In the genomic region with DNA sequence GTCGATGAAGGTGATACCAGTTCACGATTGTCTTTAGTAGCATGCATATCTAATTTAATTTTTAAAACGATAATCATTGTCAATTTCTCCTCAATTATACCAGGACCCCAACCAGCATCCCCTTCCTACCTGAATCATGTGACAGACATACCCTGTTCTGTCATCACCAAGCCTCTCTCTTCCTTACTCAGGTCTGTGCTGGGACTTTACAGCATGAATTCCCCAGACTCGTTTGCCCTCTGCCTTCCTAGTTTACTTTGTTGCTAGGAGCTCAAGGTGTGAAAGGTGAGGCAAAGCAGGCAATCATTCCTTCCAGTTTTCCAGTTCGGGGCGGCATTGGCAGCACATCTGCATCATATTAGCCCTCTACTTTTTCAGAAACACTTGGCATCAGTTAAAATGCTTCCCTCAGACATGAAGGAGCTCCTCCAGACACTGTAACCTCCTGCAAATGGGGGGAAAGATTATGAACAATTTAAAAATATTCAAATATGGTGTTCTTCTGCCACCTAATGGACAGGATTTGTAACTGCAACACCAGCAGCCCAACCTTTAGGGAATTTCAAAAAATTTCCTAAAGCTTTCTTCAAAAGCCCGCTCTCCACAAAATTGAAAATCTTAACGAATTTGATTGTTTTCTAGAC, we compare ENCODE assay signal across 8 mouse cellular contexts. TPM values are rescaled to one million over a fixed set of nuclear protein-coding genes. Genes with fewer than 3 reads are reported as not detected.
DNase-seq lines count a peak whose midpoint lies in the region; ATAC-seq lines count a peak whose summit lies in the region.

No protein-coding gene starts in this region.

- 36% methylated on average over 8 of the region's 8 CpGs for WGBS in embryonic facial prominence, embryonic 13.5 days
- 41% methylated on average over 8 of the region's 8 CpGs for WGBS in limb, embryonic 13.5 days

- H3K4me1 ChIP-seq in embryonic facial prominence, embryonic 13.5 days: 0 out of 2 replicates have a peak, but pooled peaks cover 4% of the 10 kb centered on the region
- peaks cover 8% of the 10 kb centered on the region; the same call in 1 of the 2 replicates for H3K4me1 ChIP-seq in limb, embryonic 13.5 days

- H3K4me2 ChIP-seq in embryonic facial prominence, embryonic 13.5 days: peak overlapping the region; percentile 38
- H3K4me2 ChIP-seq in limb, embryonic 13.5 days (replicated peaks): peak overlapping the region; percentile 19; the same call in 1 of the 2 replicates

- H3K4me3 ChIP-seq in embryonic facial prominence, embryonic 13.5 days: no peak overlapping the region
- no peak overlapping the region for H3K4me3 ChIP-seq in limb, embryonic 13.5 days

- no peaks in the 10 kb centered on the region for H3K27me3 ChIP-seq in embryonic facial prominence, embryonic 13.5 days
- H3K27me3 ChIP-seq in limb, embryonic 13.5 days: no peaks in the 10 kb centered on the region

- H3K27ac ChIP-seq in embryonic facial prominence, embryonic 13.5 days: no peak overlapping the region
- no peak overlapping the region for H3K27ac ChIP-seq in limb, embryonic 13.5 days

- no peaks in the 10 kb centered on the region for H3K9me3 ChIP-seq in embryonic facial prominence, embryonic 13.5 days
- no peaks in the 10 kb centered on the region for H3K9me3 ChIP-seq in limb, embryonic 13.5 days

- H3K9ac ChIP-seq in embryonic facial prominence, embryonic 13.5 days: no peak overlapping the region
- no peak overlapping the region for H3K9ac ChIP-seq in limb, embryonic 13.5 days

- no peaks in the 10 kb centered on the region for H3K36me3 ChIP-seq in embryonic facial prominence, embryonic 13.5 days
- H3K36me3 ChIP-seq in limb, embryonic 13.5 days: no peaks in the 10 kb centered on the region

- ATAC-seq in embryonic facial prominence, embryonic 13.5 days (ENCODE audit: insufficient number of reproducible peaks, insufficient read depth, low FRiP score, low TSS enrichment, low read depth): no peak
- peak; percentile 83 for ATAC-seq in limb, embryonic 13.5 days (ENCODE audit: low FRiP score, low read depth)

- DNase-seq in layer of hippocampus, postnatal 10 days (ENCODE audit: low spot score in 2 of 2): peak; percentile 14 to 18
- DNase-seq in layer of hippocampus, adult 9-10 months (ENCODE audit: low spot score): no peak
- peak; percentile 43 for DNase-seq in MN1 (ENCODE audit: low spot score)
- DNase-seq in retina, postnatal 1 day: peak; percentile 57
- no peak for DNase-seq in spleen, adult 12 weeks (ENCODE audit: low spot score)
- DNase-seq in adrenal gland, postnatal 14 days: no peak

RNA-seq across cellular contexts. Expression of a gene that starts 36.3 kb away (rescaled TPM):
- under 1 TPM; 0.20 to 0.25 TPM for total RNA-seq in layer of hippocampus, postnatal 10 days (2021)
- polyA plus RNA-seq in embryonic facial prominence, embryonic 13.5 days (2015; fragmentation: Nextera tagmentation; extraction: Ambion mirVana): 2.0 and 3.2 TPM in 2 replicates
- polyA plus RNA-seq in limb, embryonic 13.5 days (2015; fragmentation: Nextera tagmentation; extraction: Ambion mirVana): 3.3 and 3.4 TPM in 2 replicates
- 35.8 and 44.3 TPM in 2 replicates for total RNA-seq in adrenal gland, postnatal 14 days (2021)

RNA-seq across cellular contexts. Expression of a gene that starts 49.4 kb away (rescaled TPM):
- total RNA-seq in layer of hippocampus, postnatal 10 days (2021): 100 to 1,000 TPM; 104 to 107 TPM
- 245 and 272 TPM in 2 replicates for polyA plus RNA-seq in embryonic facial prominence, embryonic 13.5 days (2015; fragmentation: Nextera tagmentation; extraction: Ambion mirVana)
- polyA plus RNA-seq in limb, embryonic 13.5 days (2015; fragmentation: Nextera tagmentation; extraction: Ambion mirVana): 256 and 259 TPM in 2 replicates
- 93.5 and 125 TPM in 2 replicates for total RNA-seq in adrenal gland, postnatal 14 days (2021)

Comparison
In these comparisons a context has a peak if more than half of its experiments do, and no peak if none do; other contexts are left out.
1. DNase-seq: peak in layer of hippocampus, postnatal 10 days (2 of 2), MN1 (single experiment) and retina, postnatal 1 day (single experiment); none in layer of hippocampus, adult 9-10 months (single experiment), spleen, adult 12 weeks (single experiment) and adrenal gland, postnatal 14 days (single experiment).
2. RNA of a gene that starts 36.3 kb away (total RNA-seq): 35.8 to 44.3 TPM in adrenal gland, postnatal 14 days; 0.20 to 0.25 TPM in layer of hippocampus, postnatal 10 days; every median in the first group is over 10 times any median in the second.